Mouse (Mus musculus): ENCODE data around the gene Fads2. TPM values are rescaled to one million over a fixed set of nuclear protein-coding genes. Genes with fewer than 3 reads are reported as not detected.

The Fads2 gene
- polyA plus RNA-seq, 1 experiment, result 115 TPM

DNA sequence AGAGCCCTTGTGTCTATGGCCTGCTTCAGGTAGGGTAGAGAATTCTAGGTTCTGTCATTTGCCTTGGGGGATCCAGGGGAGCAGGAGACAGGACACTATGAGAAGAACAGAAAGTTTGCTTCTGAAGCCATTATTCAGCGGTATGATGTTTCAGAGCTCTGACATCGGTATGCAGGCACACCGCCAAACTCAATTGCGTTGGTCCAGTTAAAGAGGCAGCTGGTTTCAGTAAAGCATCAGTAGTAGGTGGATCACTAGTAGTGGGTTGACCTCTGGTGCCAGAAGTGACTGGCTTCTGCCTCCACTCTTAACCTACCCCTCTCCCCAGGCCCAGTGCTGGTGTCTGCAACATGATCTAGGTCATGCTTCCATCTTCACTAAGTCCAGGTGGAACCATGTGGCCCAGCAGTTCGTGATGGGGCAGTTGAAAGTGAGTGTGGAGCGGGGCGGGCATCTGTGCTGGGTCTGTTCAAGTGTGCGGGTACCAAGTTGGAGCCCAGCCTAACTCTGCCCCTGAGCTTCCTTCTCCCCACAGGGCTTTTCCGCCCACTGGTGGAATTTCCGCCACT lies 47.8 kb downstream of the Fads2 start:
- H3K27ac ChIP-seq (ENCODE audit: insufficient read depth, low read length), result no peak overlapping the region
- H3K27me3 ChIP-seq (ENCODE audit: control insufficient read depth, insufficient read depth, low read length), result no peaks in the 10 kb centered on the region
- no peak for DNase-seq
- WGBS, result 74% methylated on average over 10 of the region's 10 CpGs
- TF ChIP-seq CTCF (IDR thresholded peaks at IDR 0.05; ENCODE audit: borderline replicate concordance, insufficient read depth, low read depth, low read length), result no peak
- TF ChIP-seq POLR2A (IDR thresholded peaks at IDR 0.05; ENCODE audit: borderline replicate concordance, insufficient read depth, low read length), result no peak
- no peaks in the 10 kb centered on the region for H3K4me1 ChIP-seq (ENCODE audit: control insufficient read depth, insufficient read depth, low read length)
- no peak overlapping the region for H3K4me3 ChIP-seq (replicated peaks; ENCODE audit: insufficient read depth, low read depth, low read length)

DNA sequence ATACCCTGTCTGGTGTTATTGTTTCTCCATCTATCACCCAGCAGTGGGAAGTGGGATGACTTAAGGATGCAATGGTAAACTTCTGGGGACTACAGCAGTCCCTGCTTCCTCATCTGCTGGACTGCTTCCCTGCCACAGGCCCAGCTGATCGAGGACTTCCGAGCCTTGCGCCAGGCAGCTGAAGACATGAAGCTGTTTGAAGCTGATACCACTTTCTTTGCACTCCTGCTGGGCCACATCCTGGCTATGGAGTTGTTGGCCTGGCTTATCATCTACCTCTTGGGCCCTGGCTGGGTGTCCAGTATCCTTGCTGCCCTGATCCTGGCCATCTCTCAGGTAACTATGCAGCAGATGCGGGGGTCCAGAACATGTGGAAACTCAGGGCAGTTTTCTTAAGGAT lies 48.8 kb downstream of the Fads2 start:
- Histone ChIP-seq H3K27ac (ENCODE audit: insufficient read depth, low read length) (no peak overlapping the region), H3K27me3 (ENCODE audit: control insufficient read depth, insufficient read depth, low read length) (no peaks in the 10 kb centered on the region), H3K4me1 (ENCODE audit: control insufficient read depth, insufficient read depth, low read length) (no peaks in the 10 kb centered on the region), H3K4me3 (replicated peaks; ENCODE audit: insufficient read depth, low read depth, low read length) (no peak overlapping the region)
- DNase-seq, result no peak
- WGBS, result 84% methylated on average over 4 of the region's 4 CpGs
- TF ChIP-seq CTCF (IDR thresholded peaks at IDR 0.05; ENCODE audit: borderline replicate concordance, insufficient read depth, low read depth, low read length), result no peak
- no peak for TF ChIP-seq POLR2A (IDR thresholded peaks at IDR 0.05; ENCODE audit: borderline replicate concordance, insufficient read depth, low read length)

DNA sequence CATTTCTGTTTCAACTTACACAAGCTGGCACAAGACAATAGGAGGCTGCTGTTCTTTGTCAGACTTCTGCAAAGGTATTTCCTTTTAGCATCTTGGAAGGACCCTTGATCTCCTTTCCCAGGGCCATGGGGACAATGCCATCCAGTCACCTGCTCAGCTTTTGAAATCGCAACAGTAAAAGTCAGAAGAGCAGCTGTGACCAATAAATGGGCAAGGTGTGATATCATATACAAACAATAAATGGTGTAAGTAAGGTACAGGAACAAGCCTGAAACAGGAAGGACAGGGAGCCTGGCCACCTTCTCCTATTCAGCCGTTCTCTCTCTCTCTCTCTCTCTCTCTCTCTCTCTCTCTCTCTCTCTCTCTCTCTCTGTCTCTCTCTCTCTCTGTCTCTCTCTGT lies 51.1 kb downstream of the Fads2 start:
- Histone ChIP-seq H3K27ac (ENCODE audit: insufficient read depth, low read length) (no peak overlapping the region), H3K4me1 (ENCODE audit: control insufficient read depth, insufficient read depth, low read length) (peaks cover 9% of the 10 kb centered on the region), H3K4me3 (replicated peaks; ENCODE audit: insufficient read depth, low read depth, low read length) (no peak overlapping the region), H3K27me3 (ENCODE audit: control insufficient read depth, insufficient read depth, low read length) (no peaks in the 10 kb centered on the region)
- TF ChIP-seq CTCF (IDR thresholded peaks at IDR 0.05; ENCODE audit: borderline replicate concordance, insufficient read depth, low read depth, low read length) (no peak), POLR2A (IDR thresholded peaks at IDR 0.05; ENCODE audit: borderline replicate concordance, insufficient read depth, low read length) (no peak)
- 86% methylated on average over 2 of the region's 2 CpGs for WGBS
- DNase-seq, result no peak

- peaks cover 9% of the 10 kb centered on the region for H3K4me1 ChIP-seq (ENCODE audit: control insufficient read depth, insufficient read depth, low read length)
- no peaks in the 10 kb centered on the region for H3K27me3 ChIP-seq (ENCODE audit: control insufficient read depth, insufficient read depth, low read length)
- no peak for DNase-seq
- H3K4me3 ChIP-seq (replicated peaks; ENCODE audit: insufficient read depth, low read depth, low read length), result no peak overlapping the region
- H3K27ac ChIP-seq (ENCODE audit: insufficient read depth, low read length), result no peak overlapping the region
- no peak for TF ChIP-seq POLR2A (IDR thresholded peaks at IDR 0.05; ENCODE audit: borderline replicate concordance, insufficient read depth, low read length)
- TF ChIP-seq CTCF (IDR thresholded peaks at IDR 0.05; ENCODE audit: borderline replicate concordance, insufficient read depth, low read depth, low read length), result no peak
These were observed 52.0 kb downstream of the Fads2 start for GRCm38 (mm10) chr19:10049533-10049932.

- no peak overlapping the region for H3K4me3 ChIP-seq (replicated peaks; ENCODE audit: insufficient read depth, low read depth, low read length)
- H3K4me1 ChIP-seq (ENCODE audit: control insufficient read depth, insufficient read depth, low read length), result peaks cover 18% of the 10 kb centered on the region
- H3K27ac ChIP-seq (ENCODE audit: insufficient read depth, low read length), result no peak overlapping the region
- no peak for TF ChIP-seq POLR2A (IDR thresholded peaks at IDR 0.05; ENCODE audit: borderline replicate concordance, insufficient read depth, low read length)
- no peak for TF ChIP-seq CTCF (IDR thresholded peaks at IDR 0.05; ENCODE audit: borderline replicate concordance, insufficient read depth, low read depth, low read length)
- no peak for DNase-seq
- no peaks in the 10 kb centered on the region for H3K27me3 ChIP-seq (ENCODE audit: control insufficient read depth, insufficient read depth, low read length)
- 31% methylated on average over 3 of the region's 3 CpGs for WGBS
These were observed 54.6 kb downstream of the Fads2 start for GRCm38 (mm10) chr19:10046983-10047382.

DNA sequence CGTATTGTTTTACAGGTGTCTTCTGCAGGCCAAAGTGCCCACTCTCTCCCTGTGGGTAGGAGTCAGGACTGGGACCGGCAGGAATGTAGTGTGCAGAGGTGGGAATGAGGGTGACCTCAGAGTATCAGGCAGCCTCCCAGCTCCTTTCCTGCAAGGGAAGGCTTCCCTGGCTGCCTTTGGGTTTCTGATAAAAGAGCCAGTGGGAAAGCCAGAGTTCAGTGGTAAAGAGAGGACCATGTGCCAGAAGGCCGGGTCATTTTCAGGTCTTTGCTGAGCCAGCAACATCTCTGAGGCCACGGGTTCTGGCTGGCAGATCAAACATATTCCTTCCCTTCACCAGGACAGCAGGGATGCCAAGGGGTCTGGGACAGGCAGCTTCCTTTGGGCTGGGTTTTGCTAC lies 55.2 kb downstream of the Fads2 start:
- H3K27me3 ChIP-seq (ENCODE audit: control insufficient read depth, insufficient read depth, low read length), result no peaks in the 10 kb centered on the region
- DNase-seq, result no peak
- no peak overlapping the region for H3K27ac ChIP-seq (ENCODE audit: insufficient read depth, low read length)
- H3K4me3 ChIP-seq (replicated peaks; ENCODE audit: insufficient read depth, low read depth, low read length), result no peak overlapping the region
- TF ChIP-seq CTCF (IDR thresholded peaks at IDR 0.05; ENCODE audit: borderline replicate concordance, insufficient read depth, low read depth, low read length) (no peak), POLR2A (IDR thresholded peaks at IDR 0.05; ENCODE audit: borderline replicate concordance, insufficient read depth, low read length) (no peak)
- 44% methylated on average over 4 of the region's 4 CpGs for WGBS
- peaks cover 18% of the 10 kb centered on the region for H3K4me1 ChIP-seq (ENCODE audit: control insufficient read depth, insufficient read depth, low read length)

- no peak overlapping the region for H3K27ac ChIP-seq (ENCODE audit: insufficient read depth, low read length)
- 84% methylated on average over 2 of the region's 2 CpGs for WGBS
- no peak for TF ChIP-seq POLR2A (IDR thresholded peaks at IDR 0.05; ENCODE audit: borderline replicate concordance, insufficient read depth, low read length)
- TF ChIP-seq CTCF (IDR thresholded peaks at IDR 0.05; ENCODE audit: borderline replicate concordance, insufficient read depth, low read depth, low read length), result no peak
- no peak for DNase-seq
- no peaks in the 10 kb centered on the region for H3K27me3 ChIP-seq (ENCODE audit: control insufficient read depth, insufficient read depth, low read length)
- peaks cover 20% of the 10 kb centered on the region for H3K4me1 ChIP-seq (ENCODE audit: control insufficient read depth, insufficient read depth, low read length)
- H3K4me3 ChIP-seq (replicated peaks; ENCODE audit: insufficient read depth, low read depth, low read length), result no peak overlapping the region
These were observed 55.8 kb downstream of the Fads2 start for GRCm38 (mm10) chr19:10045707-10046106.

GRCm38 (mm10) chr19:10043643-10044042 lies 57.9 kb downstream of the Fads2 start:
- Histone ChIP-seq H3K27me3 (ENCODE audit: control insufficient read depth, insufficient read depth, low read length) (no peaks in the 10 kb centered on the region), H3K4me1 (ENCODE audit: control insufficient read depth, insufficient read depth, low read length) (peaks cover 25% of the 10 kb centered on the region), H3K27ac (ENCODE audit: insufficient read depth, low read length) (no peak overlapping the region), H3K4me3 (replicated peaks; ENCODE audit: insufficient read depth, low read depth, low read length) (no peak overlapping the region)
- TF ChIP-seq CTCF (IDR thresholded peaks at IDR 0.05; ENCODE audit: borderline replicate concordance, insufficient read depth, low read depth, low read length) (no peak), POLR2A (IDR thresholded peaks at IDR 0.05; ENCODE audit: borderline replicate concordance, insufficient read depth, low read length) (no peak)
- no peak for DNase-seq

Data from cerebellum, adult 2 months (tissue).